Mouse (Mus musculus) cerebellum, postnatal 4 days (tissue): ENCODE measurements around the gene Clec12a.
"Not testable (repeated sequence)": the region's sequence is repeated elsewhere in the genome, so short reads cannot be mapped to it uniquely, and the experiment has no call there.

Experiments used
- DNase-seq, 2 experiments: peaks; one replicate each; pipeline ENCODE4 v3.0.0; 2022; ENCODE audit warnings: low spot score in 2 of 2, mixed read lengths in 1 of 2

Clec12a gene

GRCm38 (mm10) chr6:129342391-129342790, at the start of gene Clec12a:
Clec12a (plus strand) TSS chr6:129342691.
- not testable (repeated sequence) for DNase-seq

- no peak for DNase-seq
Measured at GRCm38 (mm10) chr6:129304180-129304579, 38.3 kb upstream of the Clec12a start.

- DNase-seq: no peak
Measured at GRCm38 (mm10) chr6:129312499-129312898, 30.0 kb upstream of the Clec12a start.

- no peak for DNase-seq
Measured at GRCm38 (mm10) chr6:129314655-129315168, 27.8 kb upstream of the Clec12a start.

GRCm38 (mm10) chr6:129315698-129316097, 26.8 kb upstream of the Clec12a start:
- DNase-seq: no peak

GRCm38 (mm10) chr6:129316463-129316862, 26.0 kb upstream of the Clec12a start:
- DNase-seq: no peak

GRCm38 (mm10) chr6:129318395-129318794, 24.1 kb upstream of the Clec12a start:
- no peak for DNase-seq

- no peak for DNase-seq
Measured at GRCm38 (mm10) chr6:129319331-129319730, 23.2 kb upstream of the Clec12a start.

GRCm38 (mm10) chr6:129326016-129326415, 16.5 kb upstream of the Clec12a start:
- no peak for DNase-seq

- no peak for DNase-seq
Measured at GRCm38 (mm10) chr6:129326568-129327150, 15.8 kb upstream of the Clec12a start.

- no peak for DNase-seq
Measured at GRCm38 (mm10) chr6:129331610-129332009, 10.9 kb upstream of the Clec12a start, which contains the start of gene 4922502D21Rik. 4922502D21Rik (minus strand) TSS chr6:129331796.

- peak in 1 of 2 experiments; percentile 42 for DNase-seq
Measured at GRCm38 (mm10) chr6:129333674-129334078, 8.8 kb upstream of the Clec12a start.

GRCm38 (mm10) chr6:129337751-129338150, 4.7 kb upstream of the Clec12a start:
- no peak for DNase-seq

GRCm38 (mm10) chr6:129344408-129344807, 1.9 kb downstream of the Clec12a start:
- no peak for DNase-seq

GRCm38 (mm10) chr6:129349524-129350352, 7.2 kb downstream of the Clec12a start:
- no peak for DNase-seq

GRCm38 (mm10) chr6:129351091-129351490, 8.6 kb downstream of the Clec12a start:
- DNase-seq: no peak

GRCm38 (mm10) chr6:129355774-129356173, 13.3 kb downstream of the Clec12a start:
- no peak for DNase-seq

- no peak for DNase-seq
Measured at GRCm38 (mm10) chr6:129356430-129356829, 13.9 kb downstream of the Clec12a start.

GRCm38 (mm10) chr6:129359515-129359914, 17.0 kb downstream of the Clec12a start:
- DNase-seq: no peak

- no peak for DNase-seq
Measured at GRCm38 (mm10) chr6:129363942-129364341, 21.5 kb downstream of the Clec12a start.

GRCm38 (mm10) chr6:129365959-129366359, 23.5 kb downstream of the Clec12a start:
- DNase-seq: peak in 1 of 2 experiments; percentile 24

- DNase-seq: no peak
Measured at GRCm38 (mm10) chr6:129369374-129370132, 27.1 kb downstream of the Clec12a start.
